Mouse (Mus musculus): ENCODE data around the gene Sorl1. TPM values are rescaled to one million over a fixed set of nuclear protein-coding genes. Genes with fewer than 3 reads are reported as not detected.
"Not testable (repeated sequence)": the region's sequence is repeated elsewhere in the genome, so short reads cannot be mapped to it uniquely, and the experiment has no call there.

Sorl1 gene
- polyA plus RNA-seq, 1 experiment from 2014 or later, result 4.3 TPM

GRCm38 (mm10) chr9:42077112-42077845 lies 46.8 kb downstream of the Sorl1 start:
- no peaks in the 10 kb centered on the region for H3K27me3 ChIP-seq (ENCODE audit: insufficient read depth, poor library complexity, severe bottlenecking)
- 92% methylated on average over 16 of the region's 16 CpGs for WGBS
- DNase-seq (ENCODE audit: low spot score), result no peak
- no peak overlapping the region for H3K4me3 ChIP-seq
- H3K36me3 ChIP-seq, result no peaks in the 10 kb centered on the region
- H3K9me3 ChIP-seq, result no peaks in the 10 kb centered on the region
- no peak overlapping the region for H3K27ac ChIP-seq
- H3K4me1 ChIP-seq (replicated peaks), result no peaks in the 10 kb centered on the region; the same call in 1 of the 2 replicates

GRCm38 (mm10) chr9:42076256-42076849 lies 47.7 kb downstream of the Sorl1 start:
- no peak overlapping the region for H3K4me3 ChIP-seq
- no peaks in the 10 kb centered on the region for H3K36me3 ChIP-seq
- no peak for DNase-seq (ENCODE audit: low spot score)
- no peaks in the 10 kb centered on the region; the same call in 1 of the 2 replicates for H3K4me1 ChIP-seq (replicated peaks)
- H3K27me3 ChIP-seq (ENCODE audit: insufficient read depth, poor library complexity, severe bottlenecking), result no peaks in the 10 kb centered on the region
- 94% methylated on average over 10 of the region's 10 CpGs for WGBS
- no peaks in the 10 kb centered on the region for H3K9me3 ChIP-seq
- no peak overlapping the region for H3K27ac ChIP-seq

- WGBS, result 36% methylated on average over 2 of the region's 2 CpGs
- Histone ChIP-seq H3K27me3 (ENCODE audit: insufficient read depth, poor library complexity, severe bottlenecking) (no peaks in the 10 kb centered on the region), H3K4me3 (no peak overlapping the region), H3K27ac (no peak overlapping the region), H3K36me3 (no peaks in the 10 kb centered on the region), H3K4me1 (replicated peaks) (no peaks in the 10 kb centered on the region; the same call in 1 of the 2 replicates), H3K9me3 (no peaks in the 10 kb centered on the region)
- no peak for DNase-seq (ENCODE audit: low spot score)
These were observed 48.9 kb downstream of the Sorl1 start for GRCm38 (mm10) chr9:42075241-42075640.

- no peaks in the 10 kb centered on the region for H3K36me3 ChIP-seq
- H3K4me3 ChIP-seq, result no peak overlapping the region
- WGBS, result 71% methylated on average over 4 of the region's 4 CpGs
- no peaks in the 10 kb centered on the region for H3K9me3 ChIP-seq
- no peaks in the 10 kb centered on the region for H3K27me3 ChIP-seq (ENCODE audit: insufficient read depth, poor library complexity, severe bottlenecking)
- no peaks in the 10 kb centered on the region; the same call in 1 of the 2 replicates for H3K4me1 ChIP-seq (replicated peaks)
- H3K27ac ChIP-seq, result no peak overlapping the region
- DNase-seq (ENCODE audit: low spot score), result no peak
These were observed 52.1 kb downstream of the Sorl1 start for GRCm38 (mm10) chr9:42072010-42072409.

GRCm38 (mm10) chr9:42070856-42071255 lies 53.2 kb downstream of the Sorl1 start:
- 93% methylated on average over 6 of the region's 6 CpGs for WGBS
- Histone ChIP-seq H3K27ac (no peak overlapping the region), H3K27me3 (ENCODE audit: insufficient read depth, poor library complexity, severe bottlenecking) (no peaks in the 10 kb centered on the region), H3K36me3 (no peaks in the 10 kb centered on the region), H3K9me3 (no peaks in the 10 kb centered on the region), H3K4me3 (no peak overlapping the region), H3K4me1 (replicated peaks) (no peaks in the 10 kb centered on the region; the same call in 1 of the 2 replicates)
- no peak for DNase-seq (ENCODE audit: low spot score)

- H3K27me3 ChIP-seq (ENCODE audit: insufficient read depth, poor library complexity, severe bottlenecking), result no peaks in the 10 kb centered on the region
- H3K4me1 ChIP-seq (replicated peaks), result no peaks in the 10 kb centered on the region
- H3K4me3 ChIP-seq, result no peak overlapping the region
- no peaks in the 10 kb centered on the region for H3K9me3 ChIP-seq
- no peaks in the 10 kb centered on the region for H3K36me3 ChIP-seq
- WGBS, result 91% methylated on average over 5 of the region's 5 CpGs
- DNase-seq (ENCODE audit: low spot score), result no peak
- H3K27ac ChIP-seq, result no peak overlapping the region
These were observed 54.6 kb downstream of the Sorl1 start for GRCm38 (mm10) chr9:42069471-42069870.

- Histone ChIP-seq H3K27ac (no peak overlapping the region), H3K9me3 (no peaks in the 10 kb centered on the region), H3K36me3 (no peaks in the 10 kb centered on the region), H3K4me3 (no peak overlapping the region), H3K27me3 (ENCODE audit: insufficient read depth, poor library complexity, severe bottlenecking) (no peaks in the 10 kb centered on the region), H3K4me1 (replicated peaks) (no peaks in the 10 kb centered on the region)
- 87% methylated on average over 9 of the region's 9 CpGs for WGBS
- DNase-seq (ENCODE audit: low spot score), result no peak
These were observed 56.1 kb downstream of the Sorl1 start for GRCm38 (mm10) chr9:42067950-42068349.

GRCm38 (mm10) chr9:42065756-42066155 lies 58.3 kb downstream of the Sorl1 start:
- no peak for DNase-seq (ENCODE audit: low spot score)
- 0 out of 2 replicates have a peak, but pooled peaks cover 5% of the 10 kb centered on the region for H3K27me3 ChIP-seq (ENCODE audit: insufficient read depth, poor library complexity, severe bottlenecking)
- H3K36me3 ChIP-seq, result peaks cover 5% of the 10 kb centered on the region; the same call in 1 of the 2 replicates
- H3K27ac ChIP-seq, result no peak overlapping the region
- H3K4me3 ChIP-seq, result no peak overlapping the region
- H3K4me1 ChIP-seq (replicated peaks), result peaks cover 4% of the 10 kb centered on the region; the same call in 1 of the 2 replicates
- H3K9me3 ChIP-seq, result no peaks in the 10 kb centered on the region
- 81% methylated on average over 1 of the region's 1 CpGs for whole genome bisulfite sequencing

GRCm38 (mm10) chr9:42063391-42063790 lies 60.7 kb downstream of the Sorl1 start:
- Histone ChIP-seq H3K9me3 (no peaks in the 10 kb centered on the region), H3K4me3 (no peak overlapping the region), H3K4me1 (replicated peaks) (peaks cover 4% of the 10 kb centered on the region; the same call in 1 of the 2 replicates), H3K27me3 (ENCODE audit: insufficient read depth, poor library complexity, severe bottlenecking) (0 out of 2 replicates have a peak, but pooled peaks cover 5% of the 10 kb centered on the region), H3K36me3 (peaks cover 5% of the 10 kb centered on the region; the same call in 1 of the 2 replicates), H3K27ac (no peak overlapping the region)
- 81% methylated on average over 4 of the region's 4 CpGs for WGBS
- no peak for DNase-seq (ENCODE audit: low spot score)

GRCm38 (mm10) chr9:42062269-42062668 lies 61.8 kb downstream of the Sorl1 start:
- H3K27me3 ChIP-seq (ENCODE audit: insufficient read depth, poor library complexity, severe bottlenecking), result peaks cover 9% of the 10 kb centered on the region
- 0 out of 2 replicates have a peak overlapping the region, but pooled peaks have one; percentile 12 for H3K27ac ChIP-seq
- H3K9me3 ChIP-seq, result no peaks in the 10 kb centered on the region
- peaks cover 4% of the 10 kb centered on the region; the same call in 1 of the 2 replicates for H3K4me1 ChIP-seq (replicated peaks)
- WGBS, result 78% methylated on average over 8 of the region's 8 CpGs
- peaks cover 5% of the 10 kb centered on the region; the same call in 1 of the 2 replicates for H3K36me3 ChIP-seq
- no peak overlapping the region for H3K4me3 ChIP-seq
- no peak for DNase-seq (ENCODE audit: low spot score)

GRCm38 (mm10) chr9:42059006-42059405 lies 65.1 kb downstream of the Sorl1 start:
- Histone ChIP-seq H3K4me1 (replicated peaks) (peaks cover 19% of the 10 kb centered on the region), H3K27me3 (ENCODE audit: insufficient read depth, poor library complexity, severe bottlenecking) (peaks cover 31% of the 10 kb centered on the region)
- H3K27ac ChIP-seq; DNase-seq (ENCODE audit: low spot score); H3K4me3 ChIP-seq; H3K36me3 ChIP-seq; H3K9me3 ChIP-seq: not testable (repeated sequence)
- WGBS, result 89% methylated on average over 2 of the region's 2 CpGs

- no peak for DNase-seq (ENCODE audit: low spot score)
- no peaks in the 10 kb centered on the region for H3K9me3 ChIP-seq
- WGBS, result 86% methylated on average over 5 of the region's 5 CpGs
- no peak overlapping the region for H3K4me3 ChIP-seq
- H3K36me3 ChIP-seq, result no peaks in the 10 kb centered on the region
- H3K4me1 ChIP-seq (replicated peaks), result peaks cover 33% of the 10 kb centered on the region
- no peak overlapping the region for H3K27ac ChIP-seq
- peaks cover 42% of the 10 kb centered on the region for H3K27me3 ChIP-seq (ENCODE audit: insufficient read depth, poor library complexity, severe bottlenecking)
These were observed 67.5 kb downstream of the Sorl1 start for GRCm38 (mm10) chr9:42056591-42056990.

GRCm38 (mm10) chr9:42055378-42055777 lies 68.7 kb downstream of the Sorl1 start:
- peaks cover 52% of the 10 kb centered on the region for H3K27me3 ChIP-seq (ENCODE audit: insufficient read depth, poor library complexity, severe bottlenecking)
- H3K9me3 ChIP-seq, result 0 out of 2 replicates have a peak, but pooled peaks cover 4% of the 10 kb centered on the region
- H3K36me3 ChIP-seq, result 0 out of 2 replicates have a peak, but pooled peaks cover 3% of the 10 kb centered on the region
- H3K4me3 ChIP-seq, result no peak overlapping the region
- H3K27ac ChIP-seq, result no peak overlapping the region
- WGBS, result 87% methylated on average over 4 of the region's 4 CpGs
- H3K4me1 ChIP-seq (replicated peaks), result peaks cover 33% of the 10 kb centered on the region
- DNase-seq (ENCODE audit: low spot score), result no peak
